Mouse (Mus musculus) E14TG2a.4 (cell line): Measurements from ENCODE around the gene Sh3d21.

Experiments used
- CTCF ChIP-seq: conservative IDR thresholded peaks from 2 replicates; pipeline ENCODE4 v1.5.1; 2014; ENCODE audit warnings: low read length
- NANOG ChIP-seq: IDR thresholded peaks from 2 replicates; pipeline ENCODE4 v1.6.1; 2014; ENCODE audit warnings: borderline replicate concordance, low read length, mixed read lengths
- POU5F1 ChIP-seq: IDR thresholded peaks from 2 replicates; pipeline ENCODE4 v1.6.1; 2014; ENCODE audit warnings: low read length, borderline replicate concordance

- TF ChIP-seq CTCF (peak; percentile 42), POU5F1 (no peak), NANOG (no peak)
Observed at GRCm38 (mm10) chr4:126181170-126181957, 18.1 kb upstream of the Sh3d21 start.
